Mouse (Mus musculus) kidney, adult 9 months (tissue): ENCODE results near the gene Gm28035.

Experiments
- DNase-seq: peaks from one replicate; pipeline ENCODE4 v3.0.0; 2022

The Gm28035 gene

DNA sequence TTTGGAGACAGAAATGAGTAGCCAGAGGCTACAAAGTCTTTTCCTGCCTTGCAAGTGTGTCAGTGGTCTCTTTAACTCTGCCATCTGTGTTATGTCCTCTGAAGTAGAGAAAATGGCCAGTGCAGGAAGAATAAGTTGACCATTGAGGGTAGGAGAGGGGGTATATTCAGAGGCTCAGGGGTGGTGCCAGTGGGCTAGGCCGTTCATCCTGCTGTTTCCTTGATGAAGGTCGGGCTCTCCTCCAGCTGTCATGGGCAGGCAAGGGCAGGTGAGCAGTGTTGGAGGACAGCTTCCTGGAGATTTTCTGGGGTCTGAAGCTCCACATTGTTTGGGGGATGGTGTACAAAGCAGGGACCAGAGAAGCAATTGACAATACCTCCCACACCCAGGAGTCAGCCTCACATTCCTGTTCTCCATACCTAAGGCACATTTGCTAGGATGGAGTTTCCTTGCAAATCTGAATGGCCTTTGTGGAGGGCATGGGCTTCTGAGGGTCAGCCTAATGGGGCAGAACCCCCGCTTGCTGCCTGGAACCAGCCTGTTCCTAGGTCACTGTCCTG lies 1.4 kb upstream of the Gm28035 start:
- no peak for DNase-seq

DNA sequence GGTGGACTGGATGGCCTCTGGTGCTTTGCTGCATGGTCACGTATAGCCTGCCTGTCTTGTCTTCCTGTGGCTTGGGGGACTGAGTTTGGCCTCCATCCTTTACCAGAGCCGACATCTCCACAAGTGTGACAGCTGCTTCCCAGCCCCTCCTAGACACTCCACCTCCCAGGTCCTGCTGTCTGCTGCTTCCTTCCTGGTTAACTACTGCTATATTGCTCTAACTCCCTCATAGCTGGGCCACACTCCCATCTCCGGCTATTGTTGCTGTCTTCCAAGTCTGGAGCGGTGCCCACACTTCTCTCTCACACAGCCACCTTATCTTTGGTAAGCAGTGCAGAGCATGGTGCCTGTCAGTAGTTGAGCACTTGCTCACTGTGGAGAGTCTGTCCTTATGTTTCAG lies 590 bp upstream of the Gm28035 start:
- peak; percentile 77 for DNase-seq

DNA sequence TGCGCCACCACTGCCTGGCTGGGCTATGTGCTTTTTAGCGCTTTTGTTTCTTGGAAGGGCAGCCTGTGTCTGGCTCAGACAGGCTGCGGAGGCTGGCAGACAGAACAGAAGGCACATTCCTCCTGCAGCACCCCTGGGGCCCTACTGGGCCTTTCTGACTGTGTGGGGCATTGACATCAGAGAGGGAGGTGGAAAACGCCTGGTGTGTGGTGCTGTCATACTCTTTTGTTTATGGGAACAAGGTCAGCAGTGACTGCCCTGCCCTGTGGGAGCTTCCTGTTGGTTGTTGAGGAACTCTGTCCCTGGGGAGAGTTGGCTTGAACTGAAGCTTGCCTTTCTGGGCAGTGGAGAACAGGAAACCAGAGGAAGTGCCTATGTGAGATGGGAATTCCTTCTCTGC lies 2.1 kb downstream of the Gm28035 start:
- DNase-seq = peak; percentile 92

DNA sequence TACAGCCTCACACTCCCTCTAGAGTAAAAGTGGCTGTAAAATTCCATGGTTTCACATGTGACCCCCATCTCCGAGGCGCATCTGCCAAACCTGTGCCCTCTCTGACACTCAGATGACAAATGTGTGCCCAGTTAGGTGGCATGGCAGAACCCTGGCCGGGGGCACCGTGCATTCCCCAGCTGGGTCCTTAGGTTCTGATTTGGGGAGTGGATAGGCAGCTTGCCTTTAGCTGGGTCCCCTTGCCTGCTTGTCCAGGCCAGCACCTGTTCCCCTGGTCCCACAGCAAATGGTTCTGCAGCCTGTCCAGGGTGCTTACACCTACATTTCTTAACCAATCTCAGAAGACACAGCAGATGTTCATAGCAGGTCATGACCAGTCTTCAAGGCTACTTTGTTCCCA lies 3.0 kb downstream of the Gm28035 start:
- no peak for DNase-seq

GRCm38 (mm10) chr2:30244595-30245178 lies 4.3 kb downstream of the Gm28035 start:
- DNase-seq = peak; percentile 48

- DNase-seq = no peak
Measured at GRCm38 (mm10) chr2:30247036-30247435, 6.7 kb downstream of the Gm28035 start.

DNA sequence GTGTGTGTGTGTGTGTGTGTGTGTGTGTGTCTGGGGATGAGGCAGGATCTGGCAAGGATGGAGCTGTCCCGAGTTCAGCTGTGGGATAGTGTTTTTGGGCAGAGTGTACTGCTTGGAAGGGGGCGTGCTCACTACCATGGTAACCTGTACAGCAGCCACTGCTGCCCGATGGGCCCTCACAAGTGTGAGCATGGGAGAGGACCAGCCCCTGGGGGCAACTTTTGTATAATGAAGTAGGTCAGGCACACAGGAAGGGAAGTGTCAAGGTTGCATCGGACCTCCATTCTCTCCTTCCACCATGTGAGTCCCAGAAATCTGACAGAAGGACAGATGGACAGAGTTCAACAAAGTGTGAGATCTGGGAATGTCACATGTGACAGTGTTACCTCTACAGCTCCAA lies 7.3 kb downstream of the Gm28035 start:
- DNase-seq = no peak

GRCm38 (mm10) chr2:30249182-30249581 lies 8.8 kb downstream of the Gm28035 start:
- DNase-seq = no peak

GRCm38 (mm10) chr2:30250166-30251128 lies 10.1 kb downstream of the Gm28035 start:
- no peak for DNase-seq

GRCm38 (mm10) chr2:30251417-30252104 lies 11.2 kb downstream of the Gm28035 start:
- no peak for DNase-seq

DNA sequence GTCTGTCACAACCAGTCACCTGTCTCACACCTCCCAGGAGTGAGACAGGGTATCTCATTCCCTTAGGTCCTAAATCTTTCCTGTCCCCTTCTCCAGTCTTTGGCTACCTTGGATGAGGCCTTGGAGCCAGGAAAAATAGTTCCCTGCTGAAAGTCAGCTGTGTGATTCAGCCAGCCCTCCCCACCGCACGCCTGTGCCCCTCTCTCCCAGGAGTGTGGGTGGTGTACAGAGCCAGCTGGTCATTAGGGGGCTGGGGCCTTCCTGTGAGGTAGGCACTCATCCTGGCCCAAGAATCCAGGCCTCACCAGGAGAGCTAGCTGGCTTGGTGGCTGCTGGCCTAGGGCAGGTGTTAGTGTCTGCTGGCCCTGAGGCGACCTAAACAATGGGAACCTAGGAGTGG lies 12.2 kb downstream of the Gm28035 start:
- DNase-seq = no peak

DNA sequence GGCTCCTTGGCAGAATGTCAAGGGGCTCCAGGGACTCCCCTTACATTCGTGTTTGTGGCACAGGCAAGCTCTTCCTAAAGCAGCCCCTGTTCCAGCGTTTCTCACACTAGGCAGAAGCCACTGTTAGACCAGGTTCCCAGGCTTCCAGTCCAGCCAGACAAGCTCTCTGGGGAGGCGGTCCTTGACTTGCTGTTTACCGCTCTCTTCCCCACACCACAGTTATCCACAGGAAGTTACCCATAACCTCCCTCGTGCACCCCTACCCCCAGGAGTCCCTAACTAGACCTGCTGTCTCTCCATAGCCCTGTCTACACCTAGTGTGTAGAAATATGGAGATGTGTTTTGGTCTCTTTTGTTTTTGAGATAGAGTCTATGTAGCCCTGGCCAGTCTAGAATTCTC lies 13.4 kb downstream of the Gm28035 start:
- DNase-seq = no peak

GRCm38 (mm10) chr2:30255631-30256395 lies 15.4 kb downstream of the Gm28035 start:
- no peak for DNase-seq

DNA sequence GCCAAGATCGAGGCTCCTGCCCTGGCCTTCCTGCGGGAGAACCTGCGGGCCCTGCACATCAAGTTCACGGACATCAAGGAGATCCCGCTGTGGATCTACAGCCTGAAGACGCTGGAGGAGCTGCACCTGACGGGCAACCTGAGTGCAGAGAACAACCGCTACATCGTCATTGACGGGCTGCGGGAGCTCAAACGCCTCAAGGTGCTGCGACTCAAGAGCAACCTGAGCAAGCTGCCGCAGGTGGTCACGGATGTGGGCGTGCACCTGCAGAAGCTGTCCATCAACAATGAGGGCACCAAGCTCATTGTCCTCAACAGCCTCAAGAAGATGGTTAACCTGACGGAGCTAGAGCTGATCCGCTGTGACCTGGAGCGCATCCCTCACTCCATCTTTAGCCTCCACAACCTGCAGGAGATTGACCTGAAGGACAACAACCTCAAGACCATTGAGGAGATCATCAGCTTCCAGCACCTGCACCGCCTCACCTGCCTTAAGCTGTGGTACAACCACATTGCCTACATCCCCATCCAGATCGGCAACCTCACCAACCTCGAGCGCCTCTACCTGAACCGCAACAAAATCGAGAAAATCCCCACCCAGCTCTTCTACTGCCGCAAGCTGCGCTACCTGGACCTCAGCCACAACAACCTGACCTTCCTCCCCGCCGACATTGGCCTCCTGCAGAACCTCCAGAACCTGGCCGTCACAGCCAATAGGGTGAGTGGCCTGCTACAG lies 16.4 kb downstream of the Gm28035 start:
- DNase-seq = no peak

GRCm38 (mm10) chr2:30257699-30258460 lies 17.5 kb downstream of the Gm28035 start:
- DNase-seq = no peak

DNA sequence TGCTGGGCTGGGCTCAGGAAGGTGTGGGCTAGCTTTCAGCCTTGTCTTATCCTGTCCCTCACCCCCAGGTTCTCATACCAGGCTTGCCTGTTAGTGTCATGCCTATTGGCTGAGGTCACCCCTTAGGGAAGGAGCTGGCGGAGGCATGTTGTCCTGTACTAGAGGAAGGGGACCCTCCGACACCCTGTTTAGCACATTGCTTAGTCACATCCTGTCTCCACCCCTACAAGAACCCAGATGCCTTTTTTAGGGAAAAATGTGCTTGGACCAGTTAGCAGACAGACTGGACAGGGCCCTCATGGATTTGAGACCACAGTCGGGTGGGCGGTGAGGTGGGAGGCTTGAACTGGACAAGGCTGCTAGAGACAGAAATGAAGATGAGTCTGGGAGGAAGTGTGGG lies 18.2 kb downstream of the Gm28035 start:
- peak; percentile 71 for DNase-seq

- DNase-seq = peak; percentile 70
Measured at GRCm38 (mm10) chr2:30259131-30260064, 19.0 kb downstream of the Gm28035 start.

GRCm38 (mm10) chr2:30261064-30261736 lies 20.8 kb downstream of the Gm28035 start:
- no peak for DNase-seq
